8 mouse cellular contexts compared by ENCODE assay signal in genomic region chr3:127791056-127791483, GRCm38 (mm10). TPM values are rescaled to one million over a fixed set of nuclear protein-coding genes. Genes with fewer than 3 reads are reported as not detected.
A peak's percentile ranks its signal among the peaks of the same experiment; 100 is the strongest.
DNase-seq lines count a peak whose midpoint lies in the region; ATAC-seq lines count a peak whose summit lies in the region.

No protein-coding gene starts in this region.

- peak overlapping the region; percentile 86 for H3K4me2 ChIP-seq in lung, embryonic 15.5 days

- WGBS in lung, embryonic 15.5 days, result under 1% methylated on average over 15 of the region's 15 CpGs

- H3K9me3 ChIP-seq in lung, embryonic 15.5 days, result no peaks in the 10 kb centered on the region
- peaks cover 12% of the 10 kb centered on the region for H3K9me3 ChIP-seq in erythroblast, embryonic 14.5 days (ENCODE audit: control insufficient read depth, low read length)
- H3K9me3 ChIP-seq in megakaryocyte, embryonic 14.5 days, result peaks cover 4% of the 10 kb centered on the region; the same call in 1 of the 2 replicates

- DNase-seq in lung, postnatal 10 days, result no peak
- peak; percentile 44 to 63 for DNase-seq in spleen, postnatal 36 days (ENCODE audit: low spot score in 2 of 2)
- DNase-seq in right cerebral cortex, postnatal 10 days (ENCODE audit: low spot score in 2 of 2), result no peak
- no peak for DNase-seq in right cerebral cortex, postnatal 36 days (ENCODE audit: low spot score in 2 of 2)

- peaks cover 10% of the 10 kb centered on the region for H3K4me1 ChIP-seq in lung, embryonic 15.5 days
- peaks cover 52% of the 10 kb centered on the region for H3K4me1 ChIP-seq in erythroblast, embryonic 14.5 days (ENCODE audit: control insufficient read depth)
- peaks cover 53% of the 10 kb centered on the region for H3K4me1 ChIP-seq in megakaryocyte, embryonic 14.5 days

- peaks cover 17% of the 10 kb centered on the region; the same call in 1 of the 2 replicates for H3K27me3 ChIP-seq in lung, embryonic 15.5 days
- peaks cover 8% of the 10 kb centered on the region for H3K27me3 ChIP-seq in erythroblast, embryonic 14.5 days (ENCODE audit: control insufficient read depth)
- no peaks in the 10 kb centered on the region for H3K27me3 ChIP-seq in megakaryocyte, embryonic 14.5 days (replicated peaks)

- peak overlapping the region; percentile 63 for H3K4me3 ChIP-seq in lung, embryonic 15.5 days
- peak overlapping the region; percentile 76 for H3K4me3 ChIP-seq in erythroblast, embryonic 14.5 days (replicated peaks)
- H3K4me3 ChIP-seq in megakaryocyte, embryonic 14.5 days (replicated peaks), result peak overlapping the region; percentile 95

- no peak overlapping the region for H3K27ac ChIP-seq in lung, embryonic 15.5 days

- no peaks in the 10 kb centered on the region for H3K36me3 ChIP-seq in lung, embryonic 15.5 days
- H3K36me3 ChIP-seq in erythroblast, embryonic 14.5 days (ENCODE audit: control insufficient read depth), result peaks cover 34% of the 10 kb centered on the region
- H3K36me3 ChIP-seq in megakaryocyte, embryonic 14.5 days (replicated peaks; ENCODE audit: low read length), result peaks cover 35% of the 10 kb centered on the region

- no peak for ATAC-seq in lung, embryonic 15.5 days (ENCODE audit: borderline replicate concordance, extremely low read depth, low FRiP score, low TSS enrichment)
- peak; percentile 30 for ATAC-seq in inflammation-experienced regulatory T-cells, adult 6 months

- H3K9ac ChIP-seq in lung, embryonic 15.5 days, result peak overlapping the region; percentile 46

RNA-seq across cellular contexts. Expression of gene Tifa, which starts 1.5 kb away (rescaled TPM):
- 4.9 and 6.1 TPM in 2 replicates for polyA plus RNA-seq in lung, embryonic 15.5 days (2015; fragmentation: Nextera tagmentation; extraction: Ambion mirVana)
- polyA plus RNA-seq in erythroblast, embryonic 14.5 days (2012), result 7.4 and 7.6 TPM in 2 replicates
- 1 to 10 TPM in 1 of 3 experiments, under 1 TPM in 1, not detected in 1; 0.88 to 1.5 TPM for polyA plus RNA-seq in inflammation-experienced regulatory T-cells, adult 6 months (2017; shearing (Covaris generic))
- 131 and 222 TPM in 2 replicates for polyA plus RNA-seq in megakaryocyte, embryonic 14.5 days (2012; ENCODE audit: insufficient read depth, low replicate concordance)

RNA-seq across cellular contexts. Expression of gene Alpk1, which starts 10.7 kb away (rescaled TPM):
- polyA plus RNA-seq in lung, embryonic 15.5 days (2015; fragmentation: Nextera tagmentation; extraction: Ambion mirVana), result 1.0 and 1.9 TPM in 2 replicates
- polyA plus RNA-seq in erythroblast, embryonic 14.5 days (2012), result not detected in 2 replicates
- polyA plus RNA-seq in inflammation-experienced regulatory T-cells, adult 6 months (2017; shearing (Covaris generic)), result under 1 TPM in 2 of 3 experiments, not detected in 1; 0.55 to 0.57 TPM
- 0.25 TPM in 1 of 2 replicates, not detected in the other for polyA plus RNA-seq in megakaryocyte, embryonic 14.5 days (2012; ENCODE audit: insufficient read depth, low replicate concordance)

RNA-seq across cellular contexts. Expression of gene Ap1ar, which starts 46.3 kb away (rescaled TPM):
- 50.9 and 54.8 TPM in 2 replicates for polyA plus RNA-seq in lung, embryonic 15.5 days (2015; fragmentation: Nextera tagmentation; extraction: Ambion mirVana)
- polyA plus RNA-seq in erythroblast, embryonic 14.5 days (2012), result 1.6 and 3.8 TPM in 2 replicates
- polyA plus RNA-seq in inflammation-experienced regulatory T-cells, adult 6 months (2017; shearing (Covaris generic)), result 10 to 100 TPM; 22.7 to 25.8 (median 24.0) TPM
- polyA plus RNA-seq in megakaryocyte, embryonic 14.5 days (2012; ENCODE audit: insufficient read depth, low replicate concordance), result 2.3 and 27.8 TPM in 2 replicates

Comparison
In these comparisons a context has a peak if more than half of its experiments do, and no peak if none do; other contexts are left out.
1. DNase-seq: peak in spleen, postnatal 36 days (2 of 2); none in lung, postnatal 10 days (single experiment), right cerebral cortex, postnatal 10 days (0 of 2) and right cerebral cortex, postnatal 36 days (0 of 2).
2. RNA of gene Tifa, which starts 1.5 kb away (polyA plus RNA-seq): 131 to 222 TPM in megakaryocyte, embryonic 14.5 days; 7.4 to 7.6 TPM in erythroblast, embryonic 14.5 days, 4.9 to 6.1 TPM in lung, embryonic 15.5 days and 0.88 to 1.5 TPM in inflammation-experienced regulatory T-cells, adult 6 months; every median in the first group is over 10 times any median in the second.
3. Peak in every context shown above with its lines, with median percentiles within 50 percentile points of each other: H3K4me3 ChIP-seq.